Mouse (Mus musculus) hindbrain, embryonic 16.5 days (tissue): ENCODE results near the gene Gm10392. TPM values are rescaled to one million over a fixed set of nuclear protein-coding genes. Genes with fewer than 3 reads are reported as not detected.
A peak's percentile ranks its signal among the peaks of the same experiment; 100 is the strongest.

Source experiments
- ATAC-seq: fragments of 200-750 bp; cut with Nextera tagmentation; 2 replicates; pipeline ENCODE4 v1.8.0; 2017; ENCODE audit warnings: moderate TSS enrichment, moderate library complexity
- H3K27ac ChIP-seq: fragments of 300-500 bp; sonication (generic); 2 replicates; pipeline ENCODE4 v1.5.1; 2014; ENCODE audit warnings: low read depth, mild to moderate bottlenecking, control low read depth, low read length, moderate library complexity
- H3K27me3 ChIP-seq: fragments of 300-500 bp; sonication (generic); replicated peaks from 2 replicates; pipeline ENCODE4 v1.6.1; 2014; ENCODE audit warnings: low read length; ENCODE audit not compliant: control insufficient read depth, insufficient read depth
- H3K36me3 ChIP-seq: fragments of 300-500 bp; sonication (generic); 2 replicates; pipeline ENCODE4 v1.6.1; 2014; ENCODE audit warnings: mild to moderate bottlenecking, low read length, moderate library complexity, mixed read lengths; ENCODE audit not compliant: control insufficient read depth, insufficient read depth
- H3K4me1 ChIP-seq: fragments of 300-500 bp; sonication (generic); 2 replicates; pipeline ENCODE4 v1.6.1; 2014; ENCODE audit warnings: low read depth, low read length; ENCODE audit not compliant: control insufficient read depth, insufficient read depth
- H3K4me2 ChIP-seq: fragments of 300-500 bp; sonication (generic); 2 replicates; pipeline ENCODE4 v1.6.1; 2014; ENCODE audit warnings: mild to moderate bottlenecking, low read length, control low read depth, moderate library complexity
- H3K4me3 ChIP-seq: fragments of 300-500 bp; sonication (generic); 2 replicates; pipeline ENCODE4 v1.5.1; 2014; ENCODE audit warnings: mild to moderate bottlenecking, low read length, control low read depth, moderate library complexity
- H3K9ac ChIP-seq: fragments of 300-500 bp; sonication (generic); 2 replicates; pipeline ENCODE4 v1.6.1; 2014; ENCODE audit warnings: low read depth, mild to moderate bottlenecking, control low read depth, low read length, moderate library complexity
- H3K9me3 ChIP-seq: fragments of 300-500 bp; sonication (generic); 2 replicates; pipeline ENCODE4 v1.6.1; 2014; ENCODE audit warnings: mild to moderate bottlenecking, low read length, moderate library complexity; ENCODE audit not compliant: control insufficient read depth
- WGBS: fragments of 180-500 bp; shearing (Covaris S2); extraction: QIAGEN DNeasy Blood & Tissue Kit; methylation state at CpG from one replicate; pipeline ENCODE4 v1.1.7; 2014; 5-methylcytosine and 5-hydroxymethylcytosine counted together
- polyA plus RNA-seq: library from polyadenylated mRNA; unstranded; fragments of >200 nt; fragmentation: Nextera tagmentation; extraction: Ambion mirVana; gene quantifications from 2 replicates; pipeline ENCODE4 v1.2.1, GENCODE M21; 2015

The Gm10392 gene
- polyA plus RNA-seq, 1 experiment from 2014 or later = 0.19 TPM

- H3K27ac ChIP-seq = peak overlapping the region; percentile 90
- peak overlapping the region; percentile 77 for H3K4me2 ChIP-seq
- H3K9ac ChIP-seq = peak overlapping the region; percentile 93
- no peaks in the 10 kb centered on the region for H3K9me3 ChIP-seq
- ATAC-seq = no peak
- peak overlapping the region; percentile 95 for H3K4me3 ChIP-seq
- 39% methylated on average over 4 of the region's 4 CpGs for WGBS
- no peaks in the 10 kb centered on the region for H3K36me3 ChIP-seq
- H3K27me3 ChIP-seq = no peaks in the 10 kb centered on the region
- peaks cover 67% of the 10 kb centered on the region for H3K4me1 ChIP-seq
Measured at GRCm38 (mm10) chr11:77494344-77494676, 24.7 kb downstream of the Gm10392 start.

- no peaks in the 10 kb centered on the region for H3K27me3 ChIP-seq
- no peaks in the 10 kb centered on the region for H3K9me3 ChIP-seq
- H3K36me3 ChIP-seq = no peaks in the 10 kb centered on the region
- no peak for ATAC-seq
- WGBS = 2% methylated on average over 38 of the region's 74 CpGs
- H3K27ac ChIP-seq = peak within 1 kb of the TSS; percentile 90
- H3K4me2 ChIP-seq = peak within 1 kb of the TSS; percentile 77
- H3K4me1 ChIP-seq = peaks cover 65% of the 10 kb centered on the region
- peak within 1 kb of the TSS; percentile 95 for H3K4me3 ChIP-seq
- peak within 1 kb of the TSS; percentile 93 for H3K9ac ChIP-seq
Measured at GRCm38 (mm10) chr11:77493512-77494343, 25.3 kb downstream of the Gm10392 start, which contains the start of gene Git1. TSS of gene Git1 (plus strand) at chr11:77493562.

- Histone ChIP-seq H3K27me3 (no peaks in the 10 kb centered on the region), H3K27ac (peak overlapping the region; percentile 90), H3K4me2 (peak overlapping the region; percentile 76), H3K9me3 (no peaks in the 10 kb centered on the region), H3K36me3 (no peaks in the 10 kb centered on the region), H3K4me3 (peak overlapping the region; percentile 95), H3K4me1 (peaks cover 63% of the 10 kb centered on the region), H3K9ac (peak overlapping the region; percentile 93)
- under 1% methylated on average over 28 of the region's 32 CpGs for WGBS
- peak; percentile 81 for ATAC-seq
Measured at GRCm38 (mm10) chr11:77492911-77493332, 26.1 kb downstream of the Gm10392 start.

GRCm38 (mm10) chr11:77492311-77492871 is 26.6 kb downstream of the Gm10392 start:
- Histone ChIP-seq H3K9me3 (no peaks in the 10 kb centered on the region), H3K4me3 (peak overlapping the region; percentile 95), H3K36me3 (no peaks in the 10 kb centered on the region), H3K27me3 (no peaks in the 10 kb centered on the region), H3K9ac (peak overlapping the region; percentile 93), H3K4me2 (peak overlapping the region; percentile 76), H3K4me1 (peaks cover 64% of the 10 kb centered on the region), H3K27ac (peak overlapping the region; percentile 90)
- WGBS = 0% methylated on average over 15 of the region's 18 CpGs
- no peak for ATAC-seq

GRCm38 (mm10) chr11:77491502-77492291 is 27.3 kb downstream of the Gm10392 start:
- no peaks in the 10 kb centered on the region for H3K27me3 ChIP-seq
- H3K9ac ChIP-seq = peak overlapping the region; percentile 93
- H3K27ac ChIP-seq = peak overlapping the region; percentile 90
- 0% methylated on average over 23 of the region's 23 CpGs for whole genome bisulfite sequencing
- peak overlapping the region; percentile 76 for H3K4me2 ChIP-seq
- H3K4me3 ChIP-seq = peak overlapping the region; percentile 95
- H3K4me1 ChIP-seq = peaks cover 64% of the 10 kb centered on the region
- ATAC-seq = peak; percentile 66
- H3K9me3 ChIP-seq = no peaks in the 10 kb centered on the region
- no peaks in the 10 kb centered on the region for H3K36me3 ChIP-seq

- Histone ChIP-seq H3K27ac (peak overlapping the region; percentile 90), H3K36me3 (no peaks in the 10 kb centered on the region), H3K4me2 (peak overlapping the region; percentile 76), H3K9ac (peak overlapping the region; percentile 93), H3K27me3 (no peaks in the 10 kb centered on the region), H3K9me3 (no peaks in the 10 kb centered on the region), H3K4me3 (peak overlapping the region; percentile 95), H3K4me1 (peaks cover 70% of the 10 kb centered on the region)
- peak; percentile 64 for ATAC-seq
- under 1% methylated on average over 13 of the region's 13 CpGs for WGBS
Measured at GRCm38 (mm10) chr11:77491123-77491501, 27.9 kb downstream of the Gm10392 start.

- Histone ChIP-seq H3K9ac (peak overlapping the region; percentile 98), H3K9me3 (no peaks in the 10 kb centered on the region), H3K4me3 (peak overlapping the region; percentile 95), H3K27ac (peak overlapping the region; percentile 92), H3K4me2 (peak overlapping the region; percentile 76), H3K27me3 (no peaks in the 10 kb centered on the region), H3K36me3 (no peaks in the 10 kb centered on the region), H3K4me1 (peaks cover 71% of the 10 kb centered on the region)
- WGBS = 59% methylated on average over 6 of the region's 6 CpGs
- no peak for ATAC-seq
Measured at GRCm38 (mm10) chr11:77490451-77490850, 28.5 kb downstream of the Gm10392 start.

- no peaks in the 10 kb centered on the region for H3K27me3 ChIP-seq
- no peaks in the 10 kb centered on the region for H3K36me3 ChIP-seq
- H3K4me3 ChIP-seq = peak within 1 kb of the TSS; percentile 95
- peak within 1 kb of the TSS; percentile 98 for H3K9ac ChIP-seq
- peaks cover 69% of the 10 kb centered on the region for H3K4me1 ChIP-seq
- under 1% methylated on average over 41 of the region's 87 CpGs for WGBS
- H3K9me3 ChIP-seq = no peaks in the 10 kb centered on the region
- H3K27ac ChIP-seq = peak within 1 kb of the TSS; percentile 92
- peak within 1 kb of the TSS; percentile 76 for H3K4me2 ChIP-seq
- ATAC-seq = peak; percentile 69
Measured at GRCm38 (mm10) chr11:77489591-77490235, 29.3 kb downstream of the Gm10392 start, which contains the start of gene Ankrd13b. TSS of gene Ankrd13b (minus strand) at chr11:77489678.
